ENCODE assay signal across 17 mouse cellular contexts in the genomic region with DNA sequence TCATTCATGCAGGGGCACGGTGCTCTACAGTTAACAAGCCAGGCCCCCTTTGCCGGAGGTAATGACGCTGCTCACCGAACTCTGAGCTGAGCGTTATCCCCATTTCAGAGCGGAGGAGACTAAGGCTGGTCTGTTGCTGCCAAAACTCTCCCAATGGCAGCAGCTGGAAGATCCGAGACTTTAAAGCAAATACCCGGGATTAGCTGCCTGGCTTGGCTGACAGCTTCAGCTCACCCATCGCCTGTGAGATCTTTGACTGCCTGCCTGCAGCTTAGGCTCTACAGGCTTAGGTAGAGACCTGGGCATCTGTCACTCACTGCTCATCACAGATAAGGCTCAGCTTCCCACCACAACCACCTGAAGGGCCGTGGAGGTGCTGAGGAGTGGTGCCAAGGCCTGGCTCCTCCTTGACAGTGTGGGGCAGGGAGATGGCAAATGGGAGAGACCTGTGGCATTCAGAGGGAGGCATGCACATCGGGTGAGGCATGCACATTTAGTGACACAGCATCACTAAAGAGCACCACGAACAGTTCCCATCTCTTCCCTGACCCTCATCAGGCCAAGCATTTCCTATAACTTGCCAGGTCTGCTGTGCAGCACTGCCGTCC. TPM values are rescaled to one million over a fixed set of nuclear protein-coding genes. Genes with fewer than 3 reads are reported as not detected.
DNase-seq lines count a peak whose midpoint lies in the region; ATAC-seq lines count a peak whose summit lies in the region.
"Had no signal": no experiment of that assay in that cellular context is flagged by ENCODE, and none has a peak within 500 bp of the region (broad histone marks: within the 10 kb centered on the region; RNA-seq: fewer than 3 reads in every experiment).

No protein-coding gene starts in this region.

- WGBS in kidney, embryonic 15.5 days = 59% methylated on average over 13 of the region's 13 CpGs
- 57% methylated on average over 13 of the region's 13 CpGs for WGBS in kidney, embryonic 16.5 days
- 51% methylated on average over 13 of the region's 13 CpGs for WGBS in embryonic facial prominence, embryonic 11.5 days
- WGBS in forebrain, embryonic 16.5 days = 23% methylated on average over 13 of the region's 13 CpGs
- 28% methylated on average over 13 of the region's 13 CpGs for WGBS in midbrain, embryonic 12.5 days
- 70% methylated on average over 13 of the region's 13 CpGs for WGBS in heart, embryonic 10.5 days

- no peak for ATAC-seq in kidney, embryonic 15.5 days (replicated peaks; ENCODE audit: low FRiP score)
- ATAC-seq in kidney, embryonic 16.5 days (ENCODE audit: low FRiP score, low TSS enrichment) = no peak
- ATAC-seq in embryonic facial prominence, embryonic 11.5 days (replicated peaks; ENCODE audit: insufficient number of reproducible peaks, low FRiP score, low TSS enrichment, low read depth) = no peak
- ATAC-seq in forebrain, embryonic 16.5 days = 0 out of 2 replicates have a peak, but pooled peaks have one; percentile 7
- ATAC-seq in midbrain, embryonic 12.5 days (ENCODE audit: low FRiP score, low read depth) = no peak
- no peak for ATAC-seq in erythroblast, adult 5-6 weeks (replicated peaks; ENCODE audit: low FRiP score, poor library complexity, severe bottlenecking)

- H3K4me1 ChIP-seq in kidney, embryonic 15.5 days = peaks cover 70% of the 10 kb centered on the region
- peaks cover 41% of the 10 kb centered on the region for H3K4me1 ChIP-seq in kidney, embryonic 16.5 days (ENCODE audit: insufficient read depth, low read length)
- H3K4me1 ChIP-seq in embryonic facial prominence, embryonic 11.5 days (ENCODE audit: control insufficient read depth, insufficient read depth, low read length) = no peaks in the 10 kb centered on the region
- peaks cover 33% of the 10 kb centered on the region for H3K4me1 ChIP-seq in forebrain, embryonic 16.5 days (replicated peaks; ENCODE audit: control insufficient read depth, insufficient read depth, low read length)
- H3K4me1 ChIP-seq in midbrain, embryonic 12.5 days = peaks cover 43% of the 10 kb centered on the region
- peaks cover 12% of the 10 kb centered on the region for H3K4me1 ChIP-seq in heart, embryonic 10.5 days
- H3K4me1 ChIP-seq: limb, embryonic 13.5 days had no signal

- peaks cover 95% of the 10 kb centered on the region for H3K36me3 ChIP-seq in kidney, embryonic 15.5 days
- H3K36me3 ChIP-seq in kidney, embryonic 16.5 days (ENCODE audit: insufficient read depth, low read length) = peaks cover 44% of the 10 kb centered on the region
- H3K36me3 ChIP-seq in embryonic facial prominence, embryonic 11.5 days (replicated peaks; ENCODE audit: control insufficient read depth, insufficient read depth, low read depth, low read length) = peaks cover 11% of the 10 kb centered on the region
- peaks cover 5% of the 10 kb centered on the region; the same call in 1 of the 2 replicates for H3K36me3 ChIP-seq in forebrain, embryonic 16.5 days (ENCODE audit: control insufficient read depth, insufficient read depth)
- H3K36me3 ChIP-seq in midbrain, embryonic 12.5 days = peaks cover 79% of the 10 kb centered on the region
- H3K36me3 ChIP-seq in heart, embryonic 10.5 days = peaks cover 97% of the 10 kb centered on the region

- no peaks in the 10 kb centered on the region for H3K27me3 ChIP-seq in kidney, embryonic 15.5 days
- no peaks in the 10 kb centered on the region for H3K27me3 ChIP-seq in kidney, embryonic 16.5 days (ENCODE audit: insufficient read depth, low read length)
- no peaks in the 10 kb centered on the region for H3K27me3 ChIP-seq in embryonic facial prominence, embryonic 11.5 days (ENCODE audit: control insufficient read depth, insufficient read depth, low read length)
- no peaks in the 10 kb centered on the region for H3K27me3 ChIP-seq in forebrain, embryonic 16.5 days (replicated peaks; ENCODE audit: control insufficient read depth, insufficient read depth, low read length)
- peaks cover 55% of the 10 kb centered on the region for H3K27me3 ChIP-seq in midbrain, embryonic 12.5 days
- H3K27me3 ChIP-seq in heart, embryonic 10.5 days (ENCODE audit: insufficient read depth, poor library complexity, severe bottlenecking) = peaks cover 6% of the 10 kb centered on the region; the same call in 1 of the 2 replicates
- H3K27me3 ChIP-seq: limb, embryonic 13.5 days had no signal

- peak overlapping the region; percentile 1; the same call in 1 of the 2 replicates for H3K4me2 ChIP-seq in kidney, embryonic 15.5 days
- no peak overlapping the region for H3K4me2 ChIP-seq in kidney, embryonic 16.5 days (replicated peaks; ENCODE audit: low read depth, low read length)
- H3K4me2 ChIP-seq in embryonic facial prominence, embryonic 11.5 days (ENCODE audit: low read depth, low read length) = no peak overlapping the region
- no peak overlapping the region for H3K4me2 ChIP-seq in forebrain, embryonic 16.5 days (ENCODE audit: low read length)
- no peak overlapping the region for H3K4me2 ChIP-seq in midbrain, embryonic 12.5 days (replicated peaks)
- H3K4me2 ChIP-seq: limb, embryonic 13.5 days had no signal

- H3K9ac ChIP-seq in kidney, embryonic 15.5 days = no peak overlapping the region
- H3K9ac ChIP-seq in kidney, embryonic 16.5 days (replicated peaks; ENCODE audit: low read length) = no peak overlapping the region
- H3K9ac ChIP-seq in embryonic facial prominence, embryonic 11.5 days (replicated peaks; ENCODE audit: low read length) = no peak overlapping the region
- no peak overlapping the region; the same call in 1 of the 2 replicates for H3K9ac ChIP-seq in forebrain, embryonic 16.5 days (replicated peaks; ENCODE audit: low read depth, low read length)
- H3K9ac ChIP-seq in midbrain, embryonic 12.5 days (replicated peaks) = peak overlapping the region; percentile 28; the same call in 1 of the 2 replicates
- H3K9ac ChIP-seq: limb, embryonic 13.5 days had no signal

- no peak overlapping the region for H3K4me3 ChIP-seq in kidney, embryonic 15.5 days (replicated peaks)
- no peak overlapping the region for H3K4me3 ChIP-seq in kidney, embryonic 16.5 days (ENCODE audit: low read length)
- no peak overlapping the region for H3K4me3 ChIP-seq in embryonic facial prominence, embryonic 11.5 days (ENCODE audit: low read depth, low read length)
- H3K4me3 ChIP-seq in forebrain, embryonic 16.5 days (replicated peaks; ENCODE audit: low read length) = no peak overlapping the region
- H3K4me3 ChIP-seq in midbrain, embryonic 12.5 days = no peak overlapping the region
- H3K4me3 ChIP-seq in heart, embryonic 10.5 days = no peak overlapping the region
- H3K4me3 ChIP-seq: limb, embryonic 13.5 days had no signal

- peak overlapping the region; percentile 48 for H3K27ac ChIP-seq in kidney, embryonic 15.5 days
- H3K27ac ChIP-seq in kidney, embryonic 16.5 days (ENCODE audit: low read length) = no peak overlapping the region
- no peak overlapping the region for H3K27ac ChIP-seq in embryonic facial prominence, embryonic 11.5 days (replicated peaks; ENCODE audit: low read depth, low read length)
- no peak overlapping the region for H3K27ac ChIP-seq in forebrain, embryonic 16.5 days (ENCODE audit: low read length)
- H3K27ac ChIP-seq in midbrain, embryonic 12.5 days (replicated peaks) = peak overlapping the region; percentile 36
- no peak overlapping the region for H3K27ac ChIP-seq in heart, embryonic 10.5 days
- H3K27ac ChIP-seq: limb, embryonic 13.5 days had no signal

- H3K9me3 ChIP-seq in kidney, embryonic 15.5 days (replicated peaks) = no peaks in the 10 kb centered on the region
- H3K9me3 ChIP-seq in kidney, embryonic 16.5 days (ENCODE audit: low read length) = no peaks in the 10 kb centered on the region
- no peaks in the 10 kb centered on the region for H3K9me3 ChIP-seq in embryonic facial prominence, embryonic 11.5 days (replicated peaks; ENCODE audit: control insufficient read depth, low read length)
- no peaks in the 10 kb centered on the region for H3K9me3 ChIP-seq in forebrain, embryonic 16.5 days (ENCODE audit: control insufficient read depth, low read length)
- no peaks in the 10 kb centered on the region for H3K9me3 ChIP-seq in midbrain, embryonic 12.5 days
- no peaks in the 10 kb centered on the region for H3K9me3 ChIP-seq in heart, embryonic 10.5 days
- H3K9me3 ChIP-seq: G1E; limb, embryonic 13.5 days had no signal

- peak; percentile 6 for DNase-seq in embryonic facial prominence, embryonic 11.5 days (ENCODE audit: low spot score)
- DNase-seq in heart, embryonic 10.5 days (ENCODE audit: low spot score) = no peak
- DNase-seq in kidney, postnatal 36 days = no peak
- DNase-seq: adrenal gland, postnatal 14 days; embryo, embryonic 11 days; gastrocnemius, postnatal 25 days; kidney, postnatal 10 days; lung, postnatal 4 days had no signal

RNA-seq across cellular contexts. Expression of a gene that starts 15.4 kb away (rescaled TPM):
- polyA plus RNA-seq in kidney, embryonic 15.5 days (2015; fragmentation: Nextera tagmentation; extraction: Ambion mirVana) = 71.3 and 82.3 TPM in 2 replicates
- polyA plus RNA-seq in kidney, embryonic 16.5 days (2015; fragmentation: Nextera tagmentation; extraction: Ambion mirVana) = 88.4 and 93.7 TPM in 2 replicates
- polyA plus RNA-seq in embryonic facial prominence, embryonic 11.5 days (2014; fragmentation: Nextera tagmentation; extraction: Ambion mirVana) = 85.9 and 92.9 TPM in 2 replicates
- polyA plus RNA-seq in forebrain, embryonic 16.5 days (2015; fragmentation: Nextera tagmentation; extraction: Ambion mirVana) = 107 and 115 TPM in 2 replicates
- 88.2 and 89.3 TPM in 2 replicates for polyA plus RNA-seq in midbrain, embryonic 12.5 days (2016; fragmentation: Nextera tagmentation; extraction: Ambion mirVana)
- polyA plus RNA-seq in heart, embryonic 10.5 days (2016; fragmentation: Nextera tagmentation; extraction: Ambion mirVana) = 56.5 and 61.3 TPM in 2 replicates
- total RNA-seq in erythroblast, adult 5-6 weeks (2015; ENCODE audit: low replicate concordance) = 15.8 and 15.9 TPM in 2 replicates
- total RNA-seq in erythroblast, adult 5-6 weeks (2017; ENCODE audit: low replicate concordance) = 5.6 and 9.4 TPM in 2 replicates

RNA-seq across cellular contexts. Expression of a gene that starts 23.3 kb away (rescaled TPM):
- polyA plus RNA-seq in kidney, embryonic 15.5 days (2015; fragmentation: Nextera tagmentation; extraction: Ambion mirVana) = 53.7 and 54.6 TPM in 2 replicates
- polyA plus RNA-seq in kidney, embryonic 16.5 days (2015; fragmentation: Nextera tagmentation; extraction: Ambion mirVana) = 62.4 and 62.8 TPM in 2 replicates
- polyA plus RNA-seq in embryonic facial prominence, embryonic 11.5 days (2014; fragmentation: Nextera tagmentation; extraction: Ambion mirVana) = 38.6 and 41.8 TPM in 2 replicates
- polyA plus RNA-seq in forebrain, embryonic 16.5 days (2015; fragmentation: Nextera tagmentation; extraction: Ambion mirVana) = 60.3 and 62.4 TPM in 2 replicates
- polyA plus RNA-seq in midbrain, embryonic 12.5 days (2016; fragmentation: Nextera tagmentation; extraction: Ambion mirVana) = 61.6 and 67.1 TPM in 2 replicates
- polyA plus RNA-seq in heart, embryonic 10.5 days (2016; fragmentation: Nextera tagmentation; extraction: Ambion mirVana) = 57.3 and 61.9 TPM in 2 replicates
- 22.6 and 34.2 TPM in 2 replicates for total RNA-seq in erythroblast, adult 5-6 weeks (2015; ENCODE audit: low replicate concordance)
- total RNA-seq in erythroblast, adult 5-6 weeks (2017; ENCODE audit: low replicate concordance) = 10.0 and 14.6 TPM in 2 replicates

RNA-seq across cellular contexts. Expression of a gene that starts 57.6 kb away (rescaled TPM):
- 1.1 TPM in 2 replicates for polyA plus RNA-seq in kidney, embryonic 15.5 days (2015; fragmentation: Nextera tagmentation; extraction: Ambion mirVana)
- polyA plus RNA-seq in kidney, embryonic 16.5 days (2015; fragmentation: Nextera tagmentation; extraction: Ambion mirVana) = 1.1 and 1.3 TPM in 2 replicates
- 2.7 and 4.9 TPM in 2 replicates for polyA plus RNA-seq in embryonic facial prominence, embryonic 11.5 days (2014; fragmentation: Nextera tagmentation; extraction: Ambion mirVana)
- polyA plus RNA-seq in forebrain, embryonic 16.5 days (2015; fragmentation: Nextera tagmentation; extraction: Ambion mirVana) = 6.3 and 6.6 TPM in 2 replicates
- polyA plus RNA-seq in midbrain, embryonic 12.5 days (2016; fragmentation: Nextera tagmentation; extraction: Ambion mirVana) = 7.6 and 9.2 TPM in 2 replicates
- 0.23 and 0.60 TPM in 2 replicates for polyA plus RNA-seq in heart, embryonic 10.5 days (2016; fragmentation: Nextera tagmentation; extraction: Ambion mirVana)
- total RNA-seq in erythroblast, adult 5-6 weeks (2015; ENCODE audit: low replicate concordance) = not detected in 2 replicates
- total RNA-seq in erythroblast, adult 5-6 weeks (2017; ENCODE audit: low replicate concordance) = not detected in 2 replicates
- total RNA-seq: adrenal gland, postnatal 14 days; gastrocnemius, postnatal 25 days had no signal
- polyA plus RNA-seq: G1E; liver, embryonic 16.5 days; thymus, postnatal 0 days had no signal

Comparison
In these comparisons a context has a peak if more than half of its experiments do, and no peak if none do; other contexts are left out.
1. H3K27ac ChIP-seq: peak in kidney, embryonic 15.5 days (single experiment) and midbrain, embryonic 12.5 days (single experiment); none in kidney, embryonic 16.5 days (single experiment), embryonic facial prominence, embryonic 11.5 days (single experiment), forebrain, embryonic 16.5 days (single experiment) and heart, embryonic 10.5 days (single experiment).